Mouse (Mus musculus): ENCODE measurements around the gene Gm13279.
"Not testable (repeated sequence)": the region's sequence is repeated elsewhere in the genome, so short reads cannot be mapped to it uniquely, and the experiment has no call there.

Gm13279 gene

DNA sequence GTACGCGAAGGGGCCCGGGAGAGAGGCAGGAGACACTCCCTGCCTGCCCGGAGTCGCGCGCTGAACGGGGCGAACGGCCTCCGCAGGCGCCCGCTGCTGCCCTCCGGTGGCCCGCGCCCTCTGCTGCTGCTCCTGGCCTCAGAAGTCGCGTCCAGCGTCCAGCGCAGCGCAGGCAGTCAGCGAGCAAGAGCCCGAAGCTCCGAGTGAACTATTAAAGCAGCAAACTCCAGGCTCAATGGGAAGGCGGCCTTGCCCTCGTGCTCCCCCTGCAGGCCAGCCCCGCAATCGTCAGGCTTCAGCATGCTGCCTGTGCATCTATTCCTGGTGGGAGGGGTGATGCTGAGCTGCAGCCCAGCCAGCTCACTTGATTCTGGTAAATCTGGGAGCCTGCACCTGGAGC, at the start of gene Gm13279:
Gm13279 (plus strand) TSS at position 301 of the 400 bp plus-strand sequence.
- in situ Hi-C loops (cut with MboI, MseI) = loop anchor here (25.0 kb wide), 1 partner anchor 785 kb away; no protein-coding TSS in a partner anchor

- in situ Hi-C loops (cut with MboI, MseI) = loop anchor here (5.0 kb wide), 1 partner anchor 37 kb away; the partner anchor contains the start of genes Gm13276 and Gm13277
Measured at GRCm38 (mm10) chr4:88749926-88750325, 47.3 kb upstream of the Gm13279 start.

- in situ Hi-C loops (cut with MboI, MseI) = loop anchor here (5.0 kb wide), 1 partner anchor 32 kb away; the partner anchor contains the start of genes Gm13276 and Gm13277
Measured at GRCm38 (mm10) chr4:88754818-88755340, 42.3 kb upstream of the Gm13279 start, which contains the start of gene Gm13271. TSS of gene Gm13271 (plus strand) at chr4:88754868.

GRCm38 (mm10) chr4:88756581-88757513, 40.4 kb upstream of the Gm13279 start:
- in situ Hi-C loops (cut with MboI, MseI) = not testable (repeated sequence)

- in situ Hi-C loops (cut with MboI, MseI) = not testable (repeated sequence)
Measured at GRCm38 (mm10) chr4:88757628-88758031, 39.6 kb upstream of the Gm13279 start.

DNA sequence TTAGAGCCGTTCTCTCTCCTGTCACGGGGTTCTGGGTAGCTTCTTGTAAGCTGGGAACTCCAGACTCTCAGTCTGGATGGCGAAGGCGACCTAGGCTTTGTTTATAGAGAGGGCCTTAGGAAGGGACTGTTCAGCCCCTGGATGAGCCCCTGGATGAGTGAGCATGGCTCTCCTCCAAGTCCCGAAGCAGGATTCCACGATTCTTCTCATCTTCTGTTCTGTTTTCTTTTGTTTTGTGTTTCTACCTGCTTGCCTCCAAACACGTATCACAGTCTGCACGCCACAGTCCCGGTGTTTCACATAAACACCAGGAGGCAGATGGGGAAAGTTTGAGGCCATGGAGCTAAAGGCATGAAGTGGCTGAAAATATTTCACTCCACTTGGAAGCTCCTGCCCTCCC, 38.4 kb upstream of the Gm13279 start:
- in situ Hi-C loops (cut with MboI, MseI) = not testable (repeated sequence)

DNA sequence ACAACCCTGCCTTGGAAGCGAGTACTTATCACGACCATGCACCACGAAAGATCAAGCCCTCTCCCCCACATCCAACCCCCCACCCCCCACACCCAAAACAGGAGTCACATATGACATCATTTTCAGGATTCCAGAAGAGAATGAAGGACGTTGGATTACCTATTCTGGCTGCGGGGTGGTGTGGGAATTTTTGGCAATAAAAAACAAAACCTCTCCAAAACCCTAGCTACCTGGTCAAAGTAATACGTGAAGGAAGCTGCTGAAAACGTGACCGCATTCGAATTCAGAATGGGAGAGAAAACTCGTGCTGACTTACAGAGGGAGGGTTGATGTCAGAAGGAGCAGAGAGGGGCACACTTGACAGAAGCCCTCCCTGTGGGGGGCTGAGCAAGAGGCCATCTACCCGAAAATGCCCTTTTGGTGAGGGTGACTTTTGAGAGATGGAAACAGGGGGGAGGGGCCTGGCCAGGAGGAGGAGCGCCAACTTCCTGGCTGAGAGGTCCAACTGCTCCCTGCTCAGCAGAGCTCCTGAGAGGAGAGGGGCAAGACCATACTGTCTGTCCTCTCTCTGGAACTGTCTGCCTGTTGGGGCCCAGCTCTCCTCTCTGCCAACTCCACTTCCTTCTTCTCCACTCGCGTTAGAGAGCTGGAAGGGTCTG, 37.5 kb upstream of the Gm13279 start, which contains the start of gene Gm13283:
Gm13283 (plus strand) TSS at position 510 of the 659 bp plus-strand sequence.
- in situ Hi-C loops (cut with MboI, MseI) = not testable (repeated sequence)

DNA sequence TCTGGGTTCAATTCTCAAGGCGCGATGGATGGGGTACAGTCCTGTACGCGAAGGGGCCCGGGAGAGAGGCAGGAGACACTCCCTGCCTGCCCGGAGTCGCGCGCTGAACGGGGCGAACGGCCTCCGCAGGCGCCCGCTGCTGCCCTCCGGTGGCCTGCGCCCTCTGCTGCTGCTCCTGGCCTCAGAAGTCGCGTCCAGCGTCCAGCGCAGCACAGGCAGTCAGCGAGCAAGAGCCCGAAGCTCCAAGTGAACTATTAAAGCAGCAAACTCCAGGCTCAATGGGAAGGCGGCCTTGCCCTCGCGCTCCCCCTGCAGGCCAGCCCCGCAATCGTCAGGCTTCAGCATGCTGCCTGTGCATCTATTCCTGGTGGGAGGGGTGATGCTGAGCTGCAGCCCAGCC, 36.8 kb upstream of the Gm13279 start:
- in situ Hi-C loops (cut with MboI, MseI) = not testable (repeated sequence)

GRCm38 (mm10) chr4:88761776-88762175, 35.4 kb upstream of the Gm13279 start:
- in situ Hi-C loops (cut with MboI, MseI) = not testable (repeated sequence)

GRCm38 (mm10) chr4:88762341-88762740, 34.9 kb upstream of the Gm13279 start:
- in situ Hi-C loops (cut with MboI, MseI) = not testable (repeated sequence)

- in situ Hi-C loops (cut with MboI, MseI) = not testable (repeated sequence)
Measured at GRCm38 (mm10) chr4:88763384-88764018, 33.7 kb upstream of the Gm13279 start.

DNA sequence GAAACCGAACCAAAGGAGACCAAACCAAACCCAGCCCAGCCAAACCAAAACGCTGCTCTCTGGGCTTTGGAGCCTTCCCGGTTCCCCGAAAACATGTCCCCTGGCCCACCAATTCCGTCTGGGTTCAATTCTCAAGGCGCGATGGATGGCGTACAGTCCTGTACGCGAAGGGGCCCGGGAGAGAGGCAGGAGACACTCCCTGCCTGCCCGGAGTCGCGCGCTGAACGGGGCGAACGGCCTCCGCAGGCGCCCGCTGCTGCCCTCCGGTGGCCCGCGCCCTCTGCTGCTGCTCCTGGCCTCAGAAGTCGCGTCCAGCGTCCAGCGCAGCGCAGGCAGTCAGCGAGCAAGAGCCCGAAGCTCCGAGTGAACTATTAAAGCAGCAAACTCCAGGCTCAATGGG, 23.7 kb upstream of the Gm13279 start, which contains the start of gene Gm13290:
Gm13290 (plus strand) TSS at position 301 of the 400 bp plus-strand sequence.
- in situ Hi-C loops (cut with MboI, MseI) = not testable (repeated sequence)

DNA sequence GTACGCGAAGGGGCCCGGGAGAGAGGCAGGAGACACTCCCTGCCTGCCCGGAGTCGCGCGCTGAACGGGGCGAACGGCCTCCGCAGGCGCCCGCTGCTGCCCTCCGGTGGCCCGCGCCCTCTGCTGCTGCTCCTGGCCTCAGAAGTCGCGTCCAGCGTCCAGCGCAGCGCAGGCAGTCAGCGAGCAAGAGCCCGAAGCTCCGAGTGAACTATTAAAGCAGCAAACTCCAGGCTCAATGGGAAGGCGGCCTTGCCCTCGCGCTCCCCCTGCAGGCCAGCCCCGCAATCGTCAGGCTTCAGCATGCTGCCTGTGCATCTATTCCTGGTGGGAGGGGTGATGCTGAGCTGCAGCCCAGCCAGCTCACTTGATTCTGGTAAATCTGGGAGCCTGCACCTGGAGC, 20.6 kb upstream of the Gm13279 start, which contains the start of gene Gm13289:
Gm13289 (plus strand) TSS at position 301 of the 400 bp plus-strand sequence.
- in situ Hi-C loops (cut with MboI, MseI) = loop anchor here (25.0 kb wide), 1 partner anchor 764 kb away; no protein-coding TSS in a partner anchor

GRCm38 (mm10) chr4:88779550-88779949, 17.6 kb upstream of the Gm13279 start, which contains the start of gene Gm13272:
TSS of gene Gm13272 (plus strand) at chr4:88779850.
- in situ Hi-C loops (cut with MboI, MseI) = loop anchor here (25.0 kb wide), 1 partner anchor 767 kb away; no protein-coding TSS in a partner anchor

DNA sequence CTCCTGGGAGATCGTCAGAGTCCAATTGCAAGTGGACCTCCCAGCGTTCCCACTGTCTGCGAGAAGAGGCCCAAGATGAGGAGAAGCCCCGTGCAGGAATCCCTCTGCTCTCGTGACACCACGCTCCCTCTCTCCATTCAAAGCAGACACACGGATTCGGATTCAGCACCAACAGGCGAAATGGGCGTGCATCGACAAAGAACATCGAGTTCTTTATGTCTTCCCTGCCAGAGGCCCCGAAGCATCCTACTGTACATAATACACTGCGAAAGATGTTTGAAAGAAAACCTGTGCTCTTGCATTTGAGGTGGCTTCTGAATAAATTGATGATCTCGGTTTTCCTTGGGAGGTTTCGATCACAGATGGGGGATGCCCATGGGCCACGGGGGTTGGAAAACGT, 16.9 kb upstream of the Gm13279 start:
- in situ Hi-C loops (cut with MboI, MseI) = loop anchor here (25.0 kb wide), 1 partner anchor 768 kb away; no protein-coding TSS in a partner anchor

DNA sequence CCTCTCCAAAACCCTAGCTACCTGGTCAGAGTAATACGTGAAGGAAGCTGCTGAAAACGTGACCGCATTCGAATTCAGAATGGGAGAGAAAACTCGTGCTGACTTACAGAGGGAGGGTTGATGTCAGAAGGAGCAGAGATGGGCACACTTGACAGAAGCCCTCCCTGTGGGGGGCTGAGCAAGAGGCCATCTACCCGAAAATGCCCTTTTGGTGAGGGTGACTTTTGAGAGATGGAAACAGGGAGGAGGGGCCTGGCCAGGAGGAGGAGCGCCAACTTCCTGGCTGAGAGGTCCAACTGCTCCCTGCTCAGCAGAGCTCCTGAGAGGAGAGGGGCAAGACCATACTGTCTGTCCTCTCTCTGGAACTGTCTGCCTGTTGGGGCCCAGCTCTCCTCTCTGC, 15.4 kb upstream of the Gm13279 start, which contains the start of gene Ifnz:
Ifnz (plus strand) TSS at position 301 of the 400 bp plus-strand sequence.
- in situ Hi-C loops (cut with MboI, MseI) = loop anchor here (25.0 kb wide), 1 partner anchor 770 kb away; no protein-coding TSS in a partner anchor

GRCm38 (mm10) chr4:88782335-88782734, 14.9 kb upstream of the Gm13279 start:
- in situ Hi-C loops (cut with MboI, MseI) = loop anchor here (25.0 kb wide), 1 partner anchor 770 kb away; no protein-coding TSS in a partner anchor

- in situ Hi-C loops (cut with MboI, MseI) = loop anchor here (5.0 to 25.0 kb wide), 2 partner anchors 33 to 773 kb away; partner anchors contain the start of gene Gm13271
Measured at GRCm38 (mm10) chr4:88785409-88785808, 11.8 kb upstream of the Gm13279 start, which contains the start of gene Gm13276. TSS of gene Gm13276 (plus strand) at chr4:88785709.

- in situ Hi-C loops (cut with MboI, MseI) = loop anchor here (5.0 to 25.0 kb wide), 2 partner anchors 36 to 776 kb away; partner anchors contain the start of gene Gm13271
Measured at GRCm38 (mm10) chr4:88788402-88788801, 8.8 kb upstream of the Gm13279 start, which contains the start of gene Gm13277. TSS of gene Gm13277 (plus strand) at chr4:88788632.

DNA sequence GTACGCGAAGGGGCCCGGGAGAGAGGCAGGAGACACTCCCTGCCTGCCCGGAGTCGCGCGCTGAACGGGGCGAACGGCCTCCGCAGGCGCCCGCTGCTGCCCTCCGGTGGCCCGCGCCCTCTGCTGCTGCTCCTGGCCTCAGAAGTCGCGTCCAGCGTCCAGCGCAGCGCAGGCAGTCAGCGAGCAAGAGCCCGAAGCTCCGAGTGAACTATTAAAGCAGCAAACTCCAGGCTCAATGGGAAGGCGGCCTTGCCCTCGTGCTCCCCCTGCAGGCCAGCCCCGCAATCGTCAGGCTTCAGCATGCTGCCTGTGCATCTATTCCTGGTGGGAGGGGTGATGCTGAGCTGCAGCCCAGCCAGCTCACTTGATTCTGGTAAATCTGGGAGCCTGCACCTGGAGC, 5.9 kb upstream of the Gm13279 start, which contains the start of gene Gm13278:
Gm13278 (plus strand) TSS at position 301 of the 400 bp plus-strand sequence.
- in situ Hi-C loops (cut with MboI, MseI) = loop anchor here (25.0 kb wide), 1 partner anchor 779 kb away; no protein-coding TSS in a partner anchor
